Mouse (Mus musculus): Measurements from ENCODE around the gene Hps6. TPM values are rescaled to one million over a fixed set of nuclear protein-coding genes. Genes with fewer than 3 reads are reported as not detected.

Gene Hps6
- total RNA-seq, 2 experiments from 2014 or later: 4.1 to 8.7 TPM

GRCm38 (mm10) chr19:46044271-46044992, 41.1 kb downstream of the Hps6 start, which contains the start of gene Pprc1:
Gene Pprc1 (plus strand): TSS chr19:46044886.
- no peak for ATAC-seq (replicated peaks; ENCODE audit: poor library complexity, severe bottlenecking)

GRCm38 (mm10) chr19:46044993-46045695, 41.8 kb downstream of the Hps6 start, which contains the start of gene Ldb1:
Gene Ldb1 (minus strand): TSS chr19:46045214.
- peak; percentile 65 for ATAC-seq (replicated peaks; ENCODE audit: poor library complexity, severe bottlenecking)

- peak; percentile 23 for ATAC-seq (replicated peaks; ENCODE audit: poor library complexity, severe bottlenecking)
Measured at GRCm38 (mm10) chr19:46045696-46046311, 42.5 kb downstream of the Hps6 start.

- ATAC-seq (replicated peaks; ENCODE audit: poor library complexity, severe bottlenecking): no peak
Measured at GRCm38 (mm10) chr19:46046621-46047025, 43.3 kb downstream of the Hps6 start.

GRCm38 (mm10) chr19:46047426-46047825, 44.1 kb downstream of the Hps6 start:
- ATAC-seq (replicated peaks; ENCODE audit: poor library complexity, severe bottlenecking): no peak

DNA sequence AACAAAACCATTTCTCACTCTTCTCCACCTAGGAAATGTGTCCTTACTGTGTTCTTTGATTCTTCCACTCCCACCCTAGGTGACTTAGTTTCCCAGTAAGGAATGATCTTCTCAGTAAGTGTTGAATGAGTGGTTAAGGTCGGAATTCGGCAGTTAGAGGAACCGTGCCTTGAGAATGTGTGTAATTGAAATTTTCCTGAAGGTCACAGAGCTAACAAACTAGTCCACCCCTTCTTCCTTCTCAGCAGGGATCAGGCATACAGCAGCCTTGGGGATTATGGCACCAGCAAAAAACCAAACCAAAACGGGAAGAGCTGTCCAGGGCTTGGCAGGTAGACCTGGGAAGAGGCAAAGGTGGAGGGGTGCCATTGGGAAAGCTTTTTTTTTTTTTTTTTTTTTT, 45.8 kb downstream of the Hps6 start:
- no peak for ATAC-seq (replicated peaks; ENCODE audit: poor library complexity, severe bottlenecking)

DNA sequence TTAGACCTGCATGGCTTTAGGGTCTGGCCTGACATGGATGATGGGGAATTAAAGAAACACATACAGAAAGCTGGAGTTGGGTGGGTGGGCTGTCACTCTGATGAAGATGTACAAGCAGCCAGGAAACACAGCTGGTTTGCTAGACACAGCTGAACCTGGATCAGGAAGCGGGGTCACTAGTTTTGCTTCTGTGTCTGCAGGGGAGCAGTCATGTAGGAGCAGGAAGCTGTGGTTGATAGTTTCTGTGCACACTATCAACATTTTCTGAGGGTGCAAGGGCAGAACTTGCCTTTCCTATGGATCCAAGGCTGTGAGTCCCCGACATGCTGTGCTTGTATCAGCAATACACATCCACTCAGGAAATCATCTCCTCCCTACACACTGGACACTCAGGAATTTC, 47.2 kb downstream of the Hps6 start:
- ATAC-seq (replicated peaks; ENCODE audit: poor library complexity, severe bottlenecking): peak; percentile 74

Other genes with a start within 250 kb of the Hps6 start
- gene Mgea5, start 219.7 kb upstream of the Hps6 start, total RNA-seq (2014; fragmentation: Nextera tagmentation): 76.2 and 99.7 TPM in 2 replicates
- gene Mgea5, start 219.7 kb upstream of the Hps6 start, total RNA-seq (2017): 106 and 110 TPM in 2 replicates
- not detected in 2 replicates for gene Kcnip2, start 187.4 kb upstream of the Hps6 start, total RNA-seq (2014; fragmentation: Nextera tagmentation)
- not detected in 2 replicates for gene Kcnip2, start 187.4 kb upstream of the Hps6 start, total RNA-seq (2017)
- 8.2 and 15.1 TPM in 2 replicates for gene Armh3, start 5.0 kb upstream of the Hps6 start, total RNA-seq (2014; fragmentation: Nextera tagmentation)
- 8.5 and 13.3 TPM in 2 replicates for gene Armh3, start 5.0 kb upstream of the Hps6 start, total RNA-seq (2017)
- gene Pprc1, start 41.4 kb downstream of the Hps6 start, total RNA-seq (2014; fragmentation: Nextera tagmentation): 89.1 and 104 TPM in 2 replicates
- gene Pprc1, start 41.4 kb downstream of the Hps6 start, total RNA-seq (2017): 14.0 and 17.8 TPM in 2 replicates
- 86.3 and 121 TPM in 2 replicates for gene Ldb1, start 41.7 kb downstream of the Hps6 start, total RNA-seq (2014; fragmentation: Nextera tagmentation)
- gene Ldb1, start 41.7 kb downstream of the Hps6 start, total RNA-seq (2017): 72.3 and 81.3 TPM in 2 replicates
- 108 and 112 TPM in 2 replicates for gene Nolc1, start 72.4 kb downstream of the Hps6 start, total RNA-seq (2014; fragmentation: Nextera tagmentation)
- 187 and 211 TPM in 2 replicates for gene Nolc1, start 72.4 kb downstream of the Hps6 start, total RNA-seq (2017)
- not detected in 2 replicates for gene Elovl3, start 128.4 kb downstream of the Hps6 start, total RNA-seq (2014; fragmentation: Nextera tagmentation)
- gene Elovl3, start 128.4 kb downstream of the Hps6 start, total RNA-seq (2017): not detected in 2 replicates
- not detected in 2 replicates for gene Pitx3, start 144.8 kb downstream of the Hps6 start, total RNA-seq (2014; fragmentation: Nextera tagmentation)
- not detected in 2 replicates for gene Pitx3, start 144.8 kb downstream of the Hps6 start, total RNA-seq (2017)
- gene Gbf1, start 149.0 kb downstream of the Hps6 start, total RNA-seq (2014; fragmentation: Nextera tagmentation): 59.7 and 63.2 TPM in 2 replicates
- 46.4 and 48.1 TPM in 2 replicates for gene Gbf1, start 149.0 kb downstream of the Hps6 start, total RNA-seq (2017)

Data from granulocyte monocyte progenitor cell, adult 5-6 weeks (primary cell).